Mouse (Mus musculus) heart, adult 2 months (tissue): ENCODE data around the gene Arcn1. TPM values are rescaled to one million over a fixed set of nuclear protein-coding genes. Genes with fewer than 3 reads are reported as not detected.
A peak's percentile ranks its signal among the peaks of the same experiment; 100 is the strongest.

Experiments used
- DNase-seq, 2 experiments: peaks; one replicate each; pipeline ENCODE4 v3.0.0; 2021
- H3K27ac ChIP-seq: fragments of 200-600 bp; 2 replicates; pipeline ENCODE4 v1.8.1; 2022
- H3K27me3 ChIP-seq: fragments of 200-500 bp; 2 replicates; pipeline ENCODE4 v1.6.1; 2012; ENCODE audit warnings: mild to moderate bottlenecking, low read length, inconsistent platforms, mixed read lengths; ENCODE audit not compliant: control insufficient read depth, insufficient read depth
- H3K36me3 ChIP-seq: fragments of 200-500 bp; 2 replicates; pipeline ENCODE4 v1.6.1; 2012; ENCODE audit warnings: low read length, inconsistent platforms; ENCODE audit not compliant: control insufficient read depth, insufficient read depth
- H3K4me1 ChIP-seq: fragments of 200-500 bp; 2 replicates; pipeline ENCODE4 v1.6.1; 2011; ENCODE audit warnings: low read length; ENCODE audit not compliant: control insufficient read depth, insufficient read depth
- H3K4me3 ChIP-seq: fragments of 200-600 bp; 2 replicates; pipeline ENCODE4 v1.8.1; 2022
- H3K79me2 ChIP-seq: fragments of 200-500 bp; replicated peaks from 2 replicates; pipeline ENCODE4 v1.6.1; 2012; ENCODE audit warnings: mild to moderate bottlenecking, inconsistent platforms, low read length, moderate library complexity, mixed read lengths; ENCODE audit not compliant: control insufficient read depth, insufficient read depth
- H3K9ac ChIP-seq: fragments of 200-500 bp; 2 replicates; pipeline ENCODE4 v1.6.1; 2012; ENCODE audit warnings: low read depth, mild to moderate bottlenecking, control low read depth, inconsistent platforms, low read length, mixed read lengths
- CTCF ChIP-seq: fragments of 200-600 bp; IDR thresholded peaks from 2 replicates; pipeline ENCODE4 v1.8.1; 2022; ENCODE audit warnings: antibody characterized with exemption, mild to moderate bottlenecking, moderate library complexity
- EP300 ChIP-seq: fragments of 200-500 bp; IDR thresholded peaks from 2 replicates; pipeline ENCODE4 v1.6.1; 2011; ENCODE audit warnings: low read depth, low read length, control low read depth; ENCODE audit not compliant: insufficient read depth
- POLR2A ChIP-seq: fragments of 200-500 bp; IDR thresholded peaks from 2 replicates; pipeline ENCODE4 v1.6.1; 2011; ENCODE audit warnings: mild to moderate bottlenecking, low read depth, low read length, control low read depth; ENCODE audit not compliant: insufficient read depth
- WGBS: fragments of 180-500 bp; shearing (Covaris S2); methylation state at CpG from one replicate; pipeline ENCODE4 v1.1.7; 2018; 5-methylcytosine and 5-hydroxymethylcytosine counted together
- intact Hi-C: fragments of 180-260 bp; cut with DNase I; formaldehyde crosslinking; loops from one replicate; pipeline ENCODE4 v1.15.1; 2025
- long read RNA-seq: library from polyadenylated mRNA; stranded (forward); transcript quantifications from one replicate; pipeline ENCODE4 v2.0.0, GENCODE M21; 2021
- polyA plus RNA-seq: library from polyadenylated mRNA; depleted of rRNA; stranded (reverse); fragments of >200 nt; gene quantifications from 2 replicates; pipeline ENCODE4 v1.2.3, GENCODE M21; 2012; rRNA removed
- total RNA-seq, 2 experiments: library from RNA; stranded (reverse); gene quantifications; 2 replicates each; pipeline ENCODE4 v1.2.3; 2021

Gene Arcn1
- total RNA-seq = 10 to 100 TPM; 78.6 to 93.9 TPM
- 28.2 and 57.5 TPM in 2 replicates for polyA plus RNA-seq
- long read RNA-seq, full-length matches to known transcripts = 95 of 107 reads
- long read RNA-seq, partial matches to known transcripts = 12 of 107 reads
- long read RNA-seq, other reads (novel, unspliced or antisense) = 0 of 107 reads

- Histone ChIP-seq H3K4me1 (peaks cover 13% of the 10 kb centered on the region), H3K36me3 (peaks cover 21% of the 10 kb centered on the region), H3K79me2 (peaks cover 4% of the 10 kb centered on the region), H3K27ac (peak within 1 kb of the TSS; percentile 98), H3K9ac (peak within 1 kb of the TSS; percentile 97), H3K4me3 (peak within 1 kb of the TSS; percentile 99), H3K27me3 (no peaks in the 10 kb centered on the region)
- peak; percentile 89 to 91 for DNase-seq
- 1% methylated on average over 82 of the region's 82 CpGs for WGBS
- TF ChIP-seq POLR2A (peak; percentile 83), CTCF (no peak), EP300 (0 out of 2 replicates have a peak, but pooled peaks have one; percentile 43)
- intact Hi-C loops = loop anchor here (2.0 to 5.0 kb wide), 2 partner anchors 35 to 110 kb away; no protein-coding TSS in a partner anchor
Observed at GRCm38 (mm10) chr9:44767101-44768028, at the start of gene Arcn1, which contains the start of gene Ift46. Gene Arcn1, minus strand, starts transcription at chr9:44767845. Gene Ift46, plus strand, starts transcription at chr9:44767908.

GRCm38 (mm10) chr9:44814179-44814578 lies 46.5 kb upstream of the Arcn1 start:
- Histone ChIP-seq H3K79me2 (no peaks in the 10 kb centered on the region), H3K36me3 (no peaks in the 10 kb centered on the region), H3K9ac (no peak overlapping the region), H3K27me3 (no peaks in the 10 kb centered on the region), H3K4me3 (no peak overlapping the region), H3K27ac (no peak overlapping the region), H3K4me1 (no peaks in the 10 kb centered on the region)
- 92% methylated on average over 8 of the region's 8 CpGs for WGBS
- DNase-seq = no peak
- intact Hi-C loops = no loop called here
- TF ChIP-seq EP300 (no peak), POLR2A (no peak), CTCF (no peak)

- H3K4me3 ChIP-seq = no peak overlapping the region
- no peak for DNase-seq
- intact Hi-C loops = no loop called here
- no peak for TF ChIP-seq CTCF
- no peak for TF ChIP-seq EP300
- no peak for TF ChIP-seq POLR2A
- no peak overlapping the region for H3K27ac ChIP-seq
- H3K27me3 ChIP-seq = no peaks in the 10 kb centered on the region
- H3K4me1 ChIP-seq = no peaks in the 10 kb centered on the region
- H3K9ac ChIP-seq = no peak overlapping the region
- WGBS = 75% methylated on average over 10 of the region's 10 CpGs
- H3K79me2 ChIP-seq = no peaks in the 10 kb centered on the region
- no peaks in the 10 kb centered on the region for H3K36me3 ChIP-seq
Observed at GRCm38 (mm10) chr9:44810316-44810715, 42.7 kb upstream of the Arcn1 start.

- Histone ChIP-seq H3K4me1 (no peaks in the 10 kb centered on the region), H3K4me3 (no peak overlapping the region), H3K27ac (no peak overlapping the region), H3K36me3 (no peaks in the 10 kb centered on the region), H3K27me3 (no peaks in the 10 kb centered on the region), H3K9ac (no peak overlapping the region), H3K79me2 (no peaks in the 10 kb centered on the region)
- 95% methylated on average over 10 of the region's 10 CpGs for WGBS
- intact Hi-C loops = no loop called here
- DNase-seq = no peak
- no peak for TF ChIP-seq CTCF
- no peak for TF ChIP-seq POLR2A
- TF ChIP-seq EP300 = no peak
Observed at GRCm38 (mm10) chr9:44807778-44808177, 40.1 kb upstream of the Arcn1 start.

GRCm38 (mm10) chr9:44807141-44807540 lies 39.5 kb upstream of the Arcn1 start:
- Histone ChIP-seq H3K27me3 (no peaks in the 10 kb centered on the region), H3K27ac (no peak overlapping the region), H3K4me3 (no peak overlapping the region), H3K9ac (no peak overlapping the region), H3K79me2 (no peaks in the 10 kb centered on the region), H3K4me1 (no peaks in the 10 kb centered on the region), H3K36me3 (no peaks in the 10 kb centered on the region)
- DNase-seq = no peak
- intact Hi-C loops = no loop called here
- no peak for TF ChIP-seq CTCF
- 64% methylated on average over 5 of the region's 5 CpGs for WGBS

- no peaks in the 10 kb centered on the region for H3K79me2 ChIP-seq
- H3K27ac ChIP-seq = no peak overlapping the region
- no peaks in the 10 kb centered on the region for H3K27me3 ChIP-seq
- no peaks in the 10 kb centered on the region for H3K4me1 ChIP-seq
- intact Hi-C loops = no loop called here
- no peaks in the 10 kb centered on the region for H3K36me3 ChIP-seq
- TF ChIP-seq CTCF (no peak), EP300 (no peak), POLR2A (no peak)
- WGBS = 84% methylated on average over 5 of the region's 5 CpGs
- no peak for DNase-seq
- no peak overlapping the region for H3K9ac ChIP-seq
- H3K4me3 ChIP-seq = no peak overlapping the region
Observed at GRCm38 (mm10) chr9:44805536-44805935, 37.9 kb upstream of the Arcn1 start.
